Comparison of ENCODE assay signal across 8 mouse cellular contexts in genomic region chr5:146905486-146906172, GRCm38 (mm10). TPM values are rescaled to one million over a fixed set of nuclear protein-coding genes. Genes with fewer than 3 reads are reported as not detected.
DNase-seq lines count a peak whose midpoint lies in the region; ATAC-seq and TF ChIP-seq lines count a peak whose summit lies in the region.

No protein-coding gene starts in this region.

- H3K9me3 ChIP-seq in heart, embryonic 12.5 days (replicated peaks) = no peaks in the 10 kb centered on the region
- H3K9me3 ChIP-seq in kidney, embryonic 16.5 days (ENCODE audit: low read length) = no peaks in the 10 kb centered on the region
- H3K9me3 ChIP-seq in liver, embryonic 14.5 days (ENCODE audit: control insufficient read depth, low read length) = no peaks in the 10 kb centered on the region
- H3K9me3 ChIP-seq in neural tube, embryonic 11.5 days (ENCODE audit: control insufficient read depth, low read length) = no peaks in the 10 kb centered on the region
- H3K9me3 ChIP-seq in stomach, postnatal 0 days (ENCODE audit: control insufficient read depth, low read length) = no peaks in the 10 kb centered on the region

- H3K27me3 ChIP-seq in heart, embryonic 12.5 days (replicated peaks) = 0 out of 2 replicates have a peak, but pooled peaks cover 13% of the 10 kb centered on the region
- 0 out of 2 replicates have a peak, but pooled peaks cover 2% of the 10 kb centered on the region for H3K27me3 ChIP-seq in kidney, embryonic 16.5 days (ENCODE audit: insufficient read depth, low read length)
- H3K27me3 ChIP-seq in liver, embryonic 14.5 days (ENCODE audit: control insufficient read depth, insufficient read depth, low read length) = no peaks in the 10 kb centered on the region
- no peaks in the 10 kb centered on the region for H3K27me3 ChIP-seq in neural tube, embryonic 11.5 days (ENCODE audit: control insufficient read depth, insufficient read depth, low read length)
- H3K27me3 ChIP-seq in stomach, postnatal 0 days (ENCODE audit: control insufficient read depth, insufficient read depth, low read length) = no peaks in the 10 kb centered on the region

- peak; percentile 70; the same call in 1 of the 2 replicates for TF ChIP-seq CTCF in embryonic fibroblast, embryonic 13.5 days (IDR thresholded peaks at IDR 0.05; ENCODE audit: borderline replicate concordance, insufficient read depth, low read length)
- peak; percentile 90 for TF ChIP-seq CTCF in liver, embryonic 14.5 days (IDR thresholded peaks at IDR 0.05; ENCODE audit: low read depth)
- TF ChIP-seq CTCF in stomach, postnatal 0 days (IDR thresholded peaks at IDR 0.05; ENCODE audit: low read depth) = peak; percentile 98

- TF ChIP-seq POLR2A in embryonic fibroblast, embryonic 13.5 days (IDR thresholded peaks at IDR 0.05; ENCODE audit: low read depth, low read length) = no peak

- DNase-seq in CD8-positive naive resting alpha-beta T cell, adult 2 months (ENCODE audit: low read depth in 2 of 2, low spot score in 2 of 2) = peak; percentile 48 to 69
- peak; percentile 58 for DNase-seq in brain, adult 2 months (ENCODE audit: low read depth, low spot score)
- DNase-seq in liver, embryonic 14.5 days (ENCODE audit: low read depth in 3 of 3, low spot score in 3 of 3) = peak; percentile 38 to 51 (median 42)
- peak; percentile 83 for DNase-seq in neural tube, embryonic 11.5 days (ENCODE audit: low spot score)
- peak; percentile 83 for DNase-seq in stomach, postnatal 0 days (ENCODE audit: low spot score)

- H3K9ac ChIP-seq in heart, embryonic 12.5 days = no peak overlapping the region
- 0 out of 2 replicates have a peak overlapping the region, but pooled peaks have one; percentile 18 for H3K9ac ChIP-seq in kidney, embryonic 16.5 days (replicated peaks; ENCODE audit: low read length)
- H3K9ac ChIP-seq in liver, embryonic 14.5 days (replicated peaks) = no peak overlapping the region
- H3K9ac ChIP-seq in neural tube, embryonic 11.5 days (ENCODE audit: low read length) = no peak overlapping the region
- H3K9ac ChIP-seq in stomach, postnatal 0 days (ENCODE audit: low read length) = no peak overlapping the region

- no peaks in the 10 kb centered on the region for H3K36me3 ChIP-seq in heart, embryonic 12.5 days
- H3K36me3 ChIP-seq in kidney, embryonic 16.5 days (ENCODE audit: insufficient read depth, low read length) = no peaks in the 10 kb centered on the region
- H3K36me3 ChIP-seq in liver, embryonic 14.5 days (replicated peaks; ENCODE audit: control insufficient read depth, insufficient read depth, low read depth) = no peaks in the 10 kb centered on the region
- no peaks in the 10 kb centered on the region for H3K36me3 ChIP-seq in neural tube, embryonic 11.5 days (ENCODE audit: control insufficient read depth, insufficient read depth, low read length)
- no peaks in the 10 kb centered on the region for H3K36me3 ChIP-seq in stomach, postnatal 0 days (ENCODE audit: control insufficient read depth, insufficient read depth, low read length)

- no peak for TF ChIP-seq EP300 in liver, embryonic 14.5 days (IDR thresholded peaks at IDR 0.05; ENCODE audit: low read depth)
- no peak for TF ChIP-seq EP300 in stomach, postnatal 0 days (optimal IDR thresholded peaks at IDR 0.05)

- WGBS in heart, embryonic 12.5 days = 22% methylated on average over 14 of the region's 14 CpGs
- WGBS in kidney, embryonic 16.5 days = 24% methylated on average over 14 of the region's 14 CpGs
- WGBS in liver, embryonic 14.5 days (ENCODE audit: insufficient replicate concordance) = 22% methylated on average over 14 of the region's 14 CpGs
- WGBS in neural tube, embryonic 11.5 days = 25% methylated on average over 14 of the region's 14 CpGs
- 23% methylated on average over 14 of the region's 14 CpGs for WGBS in stomach, postnatal 0 days

- no peak overlapping the region for H3K27ac ChIP-seq in embryonic fibroblast, embryonic 13.5 days (ENCODE audit: insufficient read depth, low read length)
- H3K27ac ChIP-seq in heart, embryonic 12.5 days (ENCODE audit: poor library complexity, severe bottlenecking) = no peak overlapping the region
- H3K27ac ChIP-seq in kidney, embryonic 16.5 days (ENCODE audit: low read length) = no peak overlapping the region
- H3K27ac ChIP-seq in liver, embryonic 14.5 days = no peak overlapping the region
- H3K27ac ChIP-seq in neural tube, embryonic 11.5 days (ENCODE audit: low read depth, low read length) = no peak overlapping the region
- no peak overlapping the region for H3K27ac ChIP-seq in stomach, postnatal 0 days (replicated peaks)

- H3K4me3 ChIP-seq in embryonic fibroblast, embryonic 13.5 days (ENCODE audit: insufficient read depth, low read length) = no peak overlapping the region
- 0 out of 2 replicates have a peak overlapping the region, but pooled peaks have one; percentile 15 for H3K4me3 ChIP-seq in heart, embryonic 12.5 days
- no peak overlapping the region for H3K4me3 ChIP-seq in kidney, embryonic 16.5 days (ENCODE audit: low read length)
- no peak overlapping the region for H3K4me3 ChIP-seq in liver, embryonic 14.5 days (ENCODE audit: insufficient read depth in 1 of 2, low read depth in 2 of 2, low read length in 2 of 2)
- no peak overlapping the region for H3K4me3 ChIP-seq in neural tube, embryonic 11.5 days (ENCODE audit: low read depth, low read length)
- H3K4me3 ChIP-seq in stomach, postnatal 0 days (ENCODE audit: low read depth, low read length) = no peak overlapping the region

- ATAC-seq in heart, embryonic 12.5 days (ENCODE audit: insufficient number of reproducible peaks, low FRiP score) = peak; percentile 51; the same call in 1 of the 2 replicates
- peak; percentile 56 for ATAC-seq in kidney, embryonic 16.5 days (ENCODE audit: low FRiP score, low TSS enrichment)
- ATAC-seq in liver, embryonic 14.5 days (ENCODE audit: insufficient read depth) = peak; percentile 16; the same call in 1 of the 2 replicates
- peak; percentile 67; the same call in 1 of the 2 replicates for ATAC-seq in neural tube, embryonic 11.5 days (ENCODE audit: insufficient read depth, low FRiP score, low TSS enrichment)
- peak; percentile 31; the same call in 1 of the 2 replicates for ATAC-seq in stomach, postnatal 0 days (ENCODE audit: low FRiP score, low TSS enrichment)

- peak overlapping the region; percentile 44 for H3K4me2 ChIP-seq in heart, embryonic 12.5 days
- peak overlapping the region; percentile 41 for H3K4me2 ChIP-seq in kidney, embryonic 16.5 days (replicated peaks; ENCODE audit: low read depth, low read length)
- H3K4me2 ChIP-seq in liver, embryonic 14.5 days (ENCODE audit: low read depth) = peak overlapping the region; percentile 11; the same call in 1 of the 2 replicates
- H3K4me2 ChIP-seq in neural tube, embryonic 11.5 days (ENCODE audit: low read depth) = no peak overlapping the region
- no peak overlapping the region for H3K4me2 ChIP-seq in stomach, postnatal 0 days (replicated peaks; ENCODE audit: low read depth)

- H3K4me1 ChIP-seq in embryonic fibroblast, embryonic 13.5 days (ENCODE audit: control insufficient read depth, insufficient read depth, low read length) = no peaks in the 10 kb centered on the region
- H3K4me1 ChIP-seq in heart, embryonic 12.5 days (replicated peaks) = no peaks in the 10 kb centered on the region
- H3K4me1 ChIP-seq in kidney, embryonic 16.5 days (ENCODE audit: insufficient read depth, low read length) = 0 out of 2 replicates have a peak, but pooled peaks cover 6% of the 10 kb centered on the region
- H3K4me1 ChIP-seq in liver, embryonic 14.5 days (replicated peaks; ENCODE audit: control insufficient read depth in 2 of 2, insufficient read depth in 2 of 2, low read length in 1 of 2) = peaks cover 0 to 3% of the 10 kb centered on the region in 2 experiments; a peak in 1 of 4 replicates
- H3K4me1 ChIP-seq in neural tube, embryonic 11.5 days (ENCODE audit: control insufficient read depth, insufficient read depth, low read length) = no peaks in the 10 kb centered on the region
- no peaks in the 10 kb centered on the region for H3K4me1 ChIP-seq in stomach, postnatal 0 days (replicated peaks; ENCODE audit: control insufficient read depth, insufficient read depth)

RNA-seq across cellular contexts. Expression of gene Gtf3a, which starts 42.8 kb away (rescaled TPM):
- polyA plus RNA-seq in embryonic fibroblast, embryonic 13.5 days (2011; ENCODE audit: insufficient read length, low read depth, missing spikeins) = 33.1 and 40.5 TPM in 2 replicates
- 82.3 and 85.5 TPM in 2 replicates for polyA plus RNA-seq in heart, embryonic 12.5 days (2016; fragmentation: Nextera tagmentation; extraction: Ambion mirVana)
- 122 and 128 TPM in 2 replicates for polyA plus RNA-seq in kidney, embryonic 16.5 days (2015; fragmentation: Nextera tagmentation; extraction: Ambion mirVana)
- 20.9 and 31.3 TPM in 2 replicates for polyA plus RNA-seq in liver, embryonic 14.5 days (2012; rRNA removed)
- 37.7 and 41.4 TPM in 2 replicates for polyA plus RNA-seq in liver, embryonic 14.5 days (2014; fragmentation: Nextera tagmentation; extraction: Ambion mirVana)
- polyA plus RNA-seq in neural tube, embryonic 11.5 days (2014; fragmentation: Nextera tagmentation; extraction: Ambion mirVana) = 94.7 and 101 TPM in 2 replicates
- polyA plus RNA-seq in stomach, postnatal 0 days (2015; fragmentation: Nextera tagmentation; extraction: Ambion mirVana) = 67.9 and 70.4 TPM in 2 replicates

RNA-seq across cellular contexts. Expression of gene Mtif3, which starts 58.0 kb away (rescaled TPM):
- 10.2 and 10.4 TPM in 2 replicates for polyA plus RNA-seq in embryonic fibroblast, embryonic 13.5 days (2011; ENCODE audit: insufficient read length, low read depth, missing spikeins)
- 17.1 and 23.3 TPM in 2 replicates for polyA plus RNA-seq in heart, embryonic 12.5 days (2016; fragmentation: Nextera tagmentation; extraction: Ambion mirVana)
- 23.1 and 26.0 TPM in 2 replicates for polyA plus RNA-seq in kidney, embryonic 16.5 days (2015; fragmentation: Nextera tagmentation; extraction: Ambion mirVana)
- polyA plus RNA-seq in liver, embryonic 14.5 days (2012; rRNA removed) = 3.7 and 6.1 TPM in 2 replicates
- 12.2 and 13.7 TPM in 2 replicates for polyA plus RNA-seq in liver, embryonic 14.5 days (2014; fragmentation: Nextera tagmentation; extraction: Ambion mirVana)
- 27.7 and 29.5 TPM in 2 replicates for polyA plus RNA-seq in neural tube, embryonic 11.5 days (2014; fragmentation: Nextera tagmentation; extraction: Ambion mirVana)
- 21.0 and 25.0 TPM in 2 replicates for polyA plus RNA-seq in stomach, postnatal 0 days (2015; fragmentation: Nextera tagmentation; extraction: Ambion mirVana)

Comparison
In these comparisons a context has a peak if more than half of its experiments do, and no peak if none do; other contexts are left out.
1. ATAC-seq: peak in every context shown above with its lines; median percentile 67 in neural tube, embryonic 11.5 days; 56 in kidney, embryonic 16.5 days; 51 in heart, embryonic 12.5 days; 31 in stomach, postnatal 0 days; 16 in liver, embryonic 14.5 days.
2. H3K4me2 ChIP-seq: peak in heart, embryonic 12.5 days (single experiment), kidney, embryonic 16.5 days (single experiment) and liver, embryonic 14.5 days (single experiment); none in neural tube, embryonic 11.5 days (single experiment) and stomach, postnatal 0 days (single experiment).
3. Peak in every context shown above with its lines, with median percentiles within 50 percentile points of each other: DNase-seq and CTCF ChIP-seq.